Mouse (Mus musculus): ENCODE results near the gene Os9. TPM values are rescaled to one million over a fixed set of nuclear protein-coding genes. Genes with fewer than 3 reads are reported as not detected.
"Not testable (repeated sequence)": the region's sequence is repeated elsewhere in the genome, so short reads cannot be mapped to it uniquely, and the experiment has no call there.

The Os9 gene
- polyA plus RNA-seq, 1 experiment: 111 TPM

DNA sequence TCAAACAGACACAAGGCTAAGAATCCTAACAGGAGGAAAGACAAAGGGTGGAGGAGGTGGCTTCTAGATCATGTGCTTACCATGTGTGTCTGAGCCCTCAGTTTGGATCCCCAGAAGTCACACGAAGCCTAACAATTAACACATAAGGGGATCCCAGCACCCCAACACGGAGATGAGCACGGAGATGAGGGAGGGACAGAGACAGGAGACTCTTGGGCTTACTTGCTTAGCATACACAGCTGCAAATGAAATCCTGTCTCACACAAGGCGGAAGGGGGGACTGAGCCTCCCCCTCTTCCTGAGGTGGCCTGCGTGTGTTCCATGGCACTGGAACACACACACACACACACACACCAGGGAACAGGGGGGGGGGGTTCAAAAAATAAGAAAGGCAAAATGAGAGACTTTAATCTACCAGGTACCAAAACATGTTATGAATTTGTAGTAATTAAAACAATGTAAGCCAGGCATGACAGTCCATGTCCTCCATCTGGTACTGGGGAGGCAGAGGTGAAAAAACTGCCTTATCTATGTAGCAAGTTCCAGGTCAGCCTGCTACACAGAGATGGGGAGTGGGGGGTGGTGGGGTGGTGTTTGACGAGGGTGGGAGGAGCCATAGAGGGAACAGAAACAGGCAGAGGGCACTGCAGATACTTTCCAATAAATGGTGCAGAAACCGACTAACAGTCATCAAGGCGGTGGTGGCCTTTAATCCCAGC, 14.3 kb upstream of the Os9 start:
- 39% methylated on average over 8 of the region's 8 CpGs for WGBS
- no peak for DNase-seq
- no peak for TF ChIP-seq CTCF (IDR thresholded peaks at IDR 0.05; ENCODE audit: insufficient read depth, low read length)
- no peak for TF ChIP-seq POLR2A (IDR thresholded peaks at IDR 0.05; ENCODE audit: borderline replicate concordance, extremely low read depth, low read depth, low read length)
- Histone ChIP-seq H3K4me1 (ENCODE audit: control insufficient read depth, insufficient read depth, low read length) (no peaks in the 10 kb centered on the region), H3K4me3 (replicated peaks; ENCODE audit: extremely low read depth, low read depth, low read length) (no peak overlapping the region)

DNA sequence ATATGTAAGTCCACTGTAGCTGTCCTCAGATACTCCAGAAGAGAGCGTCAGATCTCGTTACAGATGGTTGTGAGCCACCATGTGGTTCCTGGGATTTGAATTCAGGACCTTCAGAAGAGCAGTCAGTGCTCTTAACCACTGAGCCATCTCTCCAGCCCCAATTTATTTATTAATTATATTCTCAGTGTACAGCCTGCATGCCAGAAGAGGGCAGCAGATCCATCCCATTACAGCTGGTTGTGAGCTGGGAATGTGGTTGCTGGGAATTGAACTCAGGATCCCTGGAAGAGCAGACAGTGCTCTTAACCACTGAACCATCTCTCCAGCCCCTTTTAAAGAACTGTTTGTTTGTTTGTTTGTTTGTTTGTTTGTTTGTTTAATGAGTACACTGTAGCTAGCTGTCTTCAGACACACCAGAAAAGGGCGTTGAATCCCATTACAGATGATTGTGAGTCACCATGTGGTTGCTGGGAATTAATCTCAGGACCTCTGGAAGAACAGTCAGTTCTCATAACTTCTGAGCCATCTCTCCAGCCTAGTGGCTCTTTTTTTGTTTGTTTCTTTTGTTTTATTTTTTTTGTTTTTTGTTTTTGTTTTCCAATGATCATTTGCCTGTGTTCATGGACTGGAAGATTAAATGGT, 13.6 kb upstream of the Os9 start:
- WGBS: 73% methylated on average over 3 of the region's 3 CpGs
- H3K4me3 ChIP-seq (replicated peaks; ENCODE audit: extremely low read depth, low read depth, low read length); DNase-seq: not testable (repeated sequence)

DNA sequence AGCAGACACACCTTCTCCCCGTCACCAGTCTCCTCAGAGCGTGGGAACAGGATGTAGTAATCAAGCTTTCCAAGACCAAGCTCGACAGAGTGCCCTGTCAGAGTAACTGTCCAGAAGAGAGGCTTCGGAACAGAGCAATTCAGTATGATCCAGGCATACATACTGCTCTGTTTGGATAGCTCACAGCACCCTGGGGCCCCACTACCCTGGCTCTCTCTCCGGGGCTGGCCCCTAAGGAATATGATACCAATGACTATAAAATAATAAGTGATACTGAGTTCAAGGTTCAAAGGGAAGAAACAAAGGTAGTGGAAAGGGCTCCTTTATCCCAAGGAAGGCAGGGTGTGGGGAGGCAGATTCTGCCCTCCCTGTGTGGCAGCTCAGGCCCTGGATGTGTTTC, 11.5 kb upstream of the Os9 start:
- DNase-seq: no peak
- 48% methylated on average over 5 of the region's 5 CpGs for WGBS
- TF ChIP-seq CTCF (IDR thresholded peaks at IDR 0.05; ENCODE audit: insufficient read depth, low read length) (no peak), POLR2A (IDR thresholded peaks at IDR 0.05; ENCODE audit: borderline replicate concordance, extremely low read depth, low read depth, low read length) (no peak)
- no peaks in the 10 kb centered on the region for H3K4me1 ChIP-seq (ENCODE audit: control insufficient read depth, insufficient read depth, low read length)
- H3K4me3 ChIP-seq (replicated peaks; ENCODE audit: extremely low read depth, low read depth, low read length): no peak overlapping the region

More for the DNA sequence above, 13.6 kb upstream of the Os9 start:
- TF ChIP-seq CTCF (IDR thresholded peaks at IDR 0.05; ENCODE audit: insufficient read depth, low read length): peak; percentile 43; the same call in 1 of the 2 replicates
- not testable (repeated sequence) for H3K4me1 ChIP-seq (ENCODE audit: control insufficient read depth, insufficient read depth, low read length)

DNA sequence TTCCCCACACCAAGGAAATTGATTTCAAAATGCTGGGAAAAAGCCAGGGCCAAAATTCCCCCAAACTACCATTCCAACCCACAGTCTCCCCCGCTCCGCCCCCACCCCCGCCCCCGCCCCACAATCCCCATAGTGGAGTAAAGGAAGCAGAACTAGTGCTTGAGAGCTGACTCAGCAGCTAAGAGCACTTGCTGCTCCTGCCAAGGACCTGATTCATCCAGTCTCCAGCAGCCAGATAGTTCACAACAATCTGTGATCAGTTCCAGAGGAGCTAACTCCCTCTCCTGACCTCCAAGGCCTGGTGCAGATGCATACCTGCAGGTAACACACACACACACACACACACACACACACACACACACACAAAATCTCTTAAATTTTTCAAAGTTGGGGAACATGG, 8.5 kb upstream of the Os9 start:
- TF ChIP-seq POLR2A (IDR thresholded peaks at IDR 0.05; ENCODE audit: borderline replicate concordance, extremely low read depth, low read depth, low read length): no peak
- no peak for TF ChIP-seq CTCF (IDR thresholded peaks at IDR 0.05; ENCODE audit: insufficient read depth, low read length)
- no peak for DNase-seq
- no peaks in the 10 kb centered on the region; the same call in 1 of the 2 replicates for H3K4me1 ChIP-seq (ENCODE audit: control insufficient read depth, insufficient read depth, low read length)
- 56% methylated on average over 4 of the region's 4 CpGs for WGBS
- H3K4me3 ChIP-seq (replicated peaks; ENCODE audit: extremely low read depth, low read depth, low read length): no peak overlapping the region

DNA sequence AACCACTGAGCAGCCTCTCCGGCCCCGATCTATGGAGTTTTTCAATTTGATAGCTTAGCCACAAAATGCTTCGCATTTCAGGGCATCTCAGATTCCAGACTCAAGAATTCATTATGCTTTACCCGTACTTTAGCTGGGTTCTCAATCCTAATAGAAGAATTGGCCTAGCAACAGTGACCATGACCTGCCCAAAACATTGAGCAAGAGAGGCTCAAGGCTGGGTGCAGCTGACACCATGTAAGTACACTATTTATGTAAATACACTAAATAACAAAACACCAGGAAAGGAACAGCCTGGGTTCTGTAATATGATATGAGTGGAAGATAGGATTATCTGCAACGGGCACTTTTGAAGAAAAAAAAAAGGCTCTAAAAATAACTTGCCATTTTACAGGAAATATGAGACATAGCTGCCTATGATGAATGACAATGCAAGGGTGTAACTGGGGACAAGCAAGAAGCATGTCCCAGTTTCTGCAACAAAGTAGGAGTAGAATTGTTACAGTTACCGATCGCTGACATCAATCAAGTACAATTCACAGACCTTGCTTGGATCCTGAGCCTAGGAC, 6.9 kb upstream of the Os9 start:
- Histone ChIP-seq H3K4me1 (ENCODE audit: control insufficient read depth, insufficient read depth, low read length) (peaks cover 3% of the 10 kb centered on the region; the same call in 1 of the 2 replicates), H3K4me3 (replicated peaks; ENCODE audit: extremely low read depth, low read depth, low read length) (no peak overlapping the region)
- TF ChIP-seq POLR2A (IDR thresholded peaks at IDR 0.05; ENCODE audit: borderline replicate concordance, extremely low read depth, low read depth, low read length) (no peak), CTCF (IDR thresholded peaks at IDR 0.05; ENCODE audit: insufficient read depth, low read length) (no peak)
- no peak for DNase-seq
- 44% methylated on average over 7 of the region's 7 CpGs for WGBS

DNA sequence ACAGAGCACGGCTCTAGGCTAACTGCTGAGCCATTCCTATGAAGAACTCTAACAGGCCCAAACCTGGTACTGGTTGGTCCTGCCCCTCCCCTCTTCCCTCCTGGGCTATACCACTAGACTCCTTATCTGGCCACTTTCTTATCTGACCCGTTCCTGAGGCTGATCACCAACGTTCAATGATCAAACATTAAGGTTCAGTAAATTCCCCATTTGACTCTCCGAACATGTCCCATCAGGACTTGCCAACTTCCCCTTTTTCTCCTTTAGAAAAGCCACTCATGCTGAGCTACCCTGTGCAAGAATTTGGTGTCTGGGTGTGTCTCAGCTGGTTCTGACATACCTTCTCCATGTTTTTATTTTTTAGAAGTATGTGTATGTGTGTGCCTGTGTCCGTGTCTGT, 5.6 kb upstream of the Os9 start:
- WGBS: 53% methylated on average over 5 of the region's 5 CpGs
- Histone ChIP-seq H3K4me3 (replicated peaks; ENCODE audit: extremely low read depth, low read depth, low read length) (no peak overlapping the region), H3K4me1 (ENCODE audit: control insufficient read depth, insufficient read depth, low read length) (peaks cover 3% of the 10 kb centered on the region; the same call in 1 of the 2 replicates)
- TF ChIP-seq CTCF (IDR thresholded peaks at IDR 0.05; ENCODE audit: insufficient read depth, low read length) (no peak), POLR2A (IDR thresholded peaks at IDR 0.05; ENCODE audit: borderline replicate concordance, extremely low read depth, low read depth, low read length) (no peak)
- no peak for DNase-seq

DNA sequence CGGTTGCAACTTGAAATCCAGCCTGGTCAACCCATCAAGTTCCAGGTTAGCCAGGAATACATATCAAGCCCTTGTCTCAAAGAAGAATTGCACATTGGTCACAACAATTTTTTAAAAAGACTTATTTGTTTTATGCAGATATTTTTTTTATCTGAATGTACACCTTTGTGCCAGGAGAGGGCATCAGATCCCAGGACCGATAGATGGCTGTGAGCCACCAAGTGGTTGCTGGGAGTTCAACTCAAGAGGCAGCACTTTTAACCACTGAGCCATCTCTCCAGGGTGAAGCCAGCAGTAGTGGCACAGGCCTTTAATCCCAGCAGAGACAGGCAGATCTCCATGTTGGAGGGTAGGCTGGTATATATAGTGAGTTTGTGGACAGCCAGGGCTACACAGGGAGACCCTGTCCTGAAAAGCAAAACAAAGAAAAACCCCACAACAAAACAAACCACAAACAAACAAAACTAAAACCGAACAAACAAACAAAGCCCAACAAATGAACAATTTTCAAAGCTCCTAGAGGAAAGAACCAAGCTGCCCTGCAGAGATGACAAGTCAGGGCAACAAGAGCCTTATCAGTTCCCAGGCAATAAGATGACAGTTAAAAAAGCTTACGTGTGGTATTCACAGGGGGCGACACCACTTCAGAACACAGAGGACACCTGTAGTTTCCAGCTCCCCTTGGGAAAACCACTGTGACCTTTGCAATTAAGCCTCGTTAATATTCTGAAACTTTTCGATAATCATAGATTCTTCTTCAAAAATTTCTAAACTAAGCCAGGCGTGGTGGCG, 4.5 kb upstream of the Os9 start:
- DNase-seq: no peak
- H3K4me3 ChIP-seq (replicated peaks; ENCODE audit: extremely low read depth, low read depth, low read length): no peak overlapping the region
- WGBS: 74% methylated on average over 9 of the region's 9 CpGs
- H3K4me1 ChIP-seq (ENCODE audit: control insufficient read depth, insufficient read depth, low read length): peaks cover 7% of the 10 kb centered on the region; the same call in 1 of the 2 replicates
- TF ChIP-seq POLR2A (IDR thresholded peaks at IDR 0.05; ENCODE audit: borderline replicate concordance, extremely low read depth, low read depth, low read length) (no peak), CTCF (IDR thresholded peaks at IDR 0.05; ENCODE audit: insufficient read depth, low read length) (peak; percentile 66)

DNA sequence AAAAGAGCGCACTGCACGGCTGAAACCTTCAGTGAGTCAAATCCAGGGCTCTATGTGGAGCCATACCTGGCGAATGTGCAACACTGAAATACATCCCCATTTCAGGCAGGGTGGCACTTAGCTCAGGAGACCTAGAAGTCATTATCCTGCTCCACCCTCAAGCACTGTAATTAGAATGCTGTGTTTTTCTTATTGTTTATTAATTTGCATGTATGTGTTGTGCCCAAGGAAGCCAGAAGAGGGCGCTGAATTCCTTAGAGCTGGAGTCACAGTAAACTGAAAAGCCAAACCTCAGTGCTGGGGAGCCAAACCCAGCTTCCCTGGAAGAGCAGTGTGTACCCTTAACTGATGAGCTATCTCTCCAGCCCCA, 2.5 kb upstream of the Os9 start:
- peak; percentile 56 for DNase-seq
- peaks cover 10% of the 10 kb centered on the region; the same call in 1 of the 2 replicates for H3K4me1 ChIP-seq (ENCODE audit: control insufficient read depth, insufficient read depth, low read length)
- WGBS: 15% methylated on average over 4 of the region's 4 CpGs
- peak overlapping the region; percentile 31 for H3K4me3 ChIP-seq (replicated peaks; ENCODE audit: extremely low read depth, low read depth, low read length)
- no peak for TF ChIP-seq POLR2A (IDR thresholded peaks at IDR 0.05; ENCODE audit: borderline replicate concordance, extremely low read depth, low read depth, low read length)
- peak; percentile 39 for TF ChIP-seq CTCF (IDR thresholded peaks at IDR 0.05; ENCODE audit: insufficient read depth, low read length)

DNA sequence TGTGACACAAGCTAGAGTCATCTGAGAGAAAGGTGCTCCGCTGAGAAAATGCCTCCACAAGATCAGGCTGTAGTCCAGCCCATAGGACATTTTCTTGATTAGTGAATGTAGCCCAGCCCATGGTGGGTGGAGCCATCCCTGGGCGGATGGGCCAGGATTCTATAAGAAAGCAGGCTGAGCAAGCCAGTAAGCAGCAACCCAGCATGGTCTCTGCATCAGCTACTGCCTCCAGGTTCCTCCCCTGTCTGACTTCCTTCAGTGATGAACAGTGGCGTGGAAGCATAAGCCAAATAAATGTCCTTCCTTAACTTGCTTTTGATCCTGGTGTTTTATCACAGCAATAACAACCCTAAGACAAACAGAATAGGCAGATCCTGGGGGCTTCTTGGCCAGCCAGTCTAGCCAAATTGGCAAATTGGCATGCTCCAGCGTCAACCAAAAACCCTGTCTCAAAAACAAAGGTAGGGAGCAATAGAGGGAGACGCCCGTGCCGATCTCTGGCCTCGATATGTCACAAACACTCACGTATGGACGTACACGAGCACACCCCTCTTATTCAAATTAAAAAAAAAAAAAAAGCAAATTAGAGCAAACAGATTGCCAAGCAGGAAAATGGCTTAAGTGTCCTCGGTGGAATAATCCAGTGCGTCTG, 2.0 kb upstream of the Os9 start:
- 15% methylated on average over 13 of the region's 13 CpGs for WGBS
- peak overlapping the region; percentile 31 for H3K4me3 ChIP-seq (replicated peaks; ENCODE audit: extremely low read depth, low read depth, low read length)
- no peak for DNase-seq
- no peak for TF ChIP-seq CTCF (IDR thresholded peaks at IDR 0.05; ENCODE audit: insufficient read depth, low read length)
- peak; percentile 39; the same call in 1 of the 2 replicates for TF ChIP-seq POLR2A (IDR thresholded peaks at IDR 0.05; ENCODE audit: borderline replicate concordance, extremely low read depth, low read depth, low read length)
- H3K4me1 ChIP-seq (ENCODE audit: control insufficient read depth, insufficient read depth, low read length): peaks cover 10% of the 10 kb centered on the region; the same call in 1 of the 2 replicates

Measured in lung, adult 2 months (tissue).